Comparison of ENCODE assay signal across 13 mouse cellular contexts in the genomic region with DNA sequence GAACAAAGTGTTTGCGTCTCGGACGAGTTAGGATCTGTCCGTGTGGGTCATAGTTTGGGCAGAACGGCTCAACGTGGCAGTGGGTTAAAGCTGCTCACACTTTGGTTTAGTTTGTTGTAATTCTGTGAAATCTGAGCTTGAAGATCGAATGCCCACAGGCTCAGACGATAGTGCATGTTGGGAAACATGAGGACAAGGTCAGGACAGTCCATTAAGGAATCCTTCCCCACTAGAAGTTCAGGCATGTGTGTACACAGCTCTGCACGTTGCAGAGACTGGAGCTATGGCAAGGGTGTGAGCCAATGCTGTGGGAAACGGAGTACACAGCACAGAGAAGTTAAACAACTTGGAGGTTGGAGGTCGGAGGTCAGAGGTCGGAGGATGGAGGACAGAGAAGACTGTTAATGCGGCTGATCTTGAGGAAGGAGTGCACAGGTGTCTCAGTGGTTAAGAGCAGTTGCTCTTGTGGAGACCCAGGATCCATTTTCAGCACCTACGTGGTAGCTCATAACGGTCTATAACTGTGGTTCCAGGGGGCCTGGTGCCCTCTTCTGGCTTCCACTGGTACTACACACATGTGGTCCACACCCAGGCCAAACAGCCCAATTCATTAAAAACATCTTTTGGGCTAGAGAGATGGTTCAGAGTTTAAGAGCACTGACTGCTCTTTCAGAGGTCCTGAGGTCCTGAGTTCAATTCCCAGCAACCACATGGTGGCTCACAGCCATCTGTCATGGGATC. TPM values are rescaled to one million over a fixed set of nuclear protein-coding genes. Genes with fewer than 3 reads are reported as not detected.
DNase-seq lines count a peak whose midpoint lies in the region; ATAC-seq and TF ChIP-seq lines count a peak whose summit lies in the region.
"Had no signal": no experiment of that assay in that cellular context is flagged by ENCODE, and none has a peak within 500 bp of the region (broad histone marks: within the 10 kb centered on the region; RNA-seq: fewer than 3 reads in every experiment).

No protein-coding gene starts in this region.

- no peaks in the 10 kb centered on the region for H3K27me3 ChIP-seq in liver, postnatal 0 days (ENCODE audit: insufficient read depth, low read length)
- H3K27me3 ChIP-seq in liver, embryonic 11.5 days (replicated peaks; ENCODE audit: control insufficient read depth, insufficient read depth, low read length), result no peaks in the 10 kb centered on the region
- no peaks in the 10 kb centered on the region for H3K27me3 ChIP-seq in limb, embryonic 12.5 days

- peak; percentile 70 for DNase-seq in CD4-positive, CD25-positive, alpha-beta regulatory T cell, adult 2 months (ENCODE audit: low read depth, low spot score)
- DNase-seq in liver, postnatal 0 days, result no peak
- DNase-seq in liver, embryonic 11.5 days (ENCODE audit: low spot score), result no peak
- no peak for DNase-seq in T-cell, adult 2 months (ENCODE audit: low spot score)
- DNase-seq in gastrocnemius, adult 8-10 months (ENCODE audit: low spot score in 2 of 2), result no peak
- DNase-seq: adrenal gland, adult 2 months had no signal

- peaks cover 8% of the 10 kb centered on the region; the same call in 1 of the 2 replicates for H3K4me1 ChIP-seq in liver, postnatal 0 days (ENCODE audit: insufficient read depth)
- peaks cover 12% of the 10 kb centered on the region for H3K4me1 ChIP-seq in liver, embryonic 11.5 days (replicated peaks; ENCODE audit: control insufficient read depth, insufficient read depth, low read length)
- H3K4me1 ChIP-seq in bone marrow, adult 2 months (ENCODE audit: control insufficient read depth, insufficient read depth, low read length), result peaks cover 1% of the 10 kb centered on the region; the same call in 1 of the 2 replicates
- peaks cover 37% of the 10 kb centered on the region for H3K4me1 ChIP-seq in limb, embryonic 12.5 days (replicated peaks)

- TF ChIP-seq EP300 in liver, postnatal 0 days (IDR thresholded peaks at IDR 0.05; ENCODE audit: low read depth), result no peak

- no peak overlapping the region for H3K27ac ChIP-seq in liver, postnatal 0 days (ENCODE audit: low read depth)
- H3K27ac ChIP-seq in liver, embryonic 11.5 days (ENCODE audit: low read depth, low read length), result no peak overlapping the region
- H3K27ac ChIP-seq in bone marrow, adult 2 months (ENCODE audit: control insufficient read depth, insufficient read depth, low read depth, low read length, poor library complexity), result no peak overlapping the region
- H3K27ac ChIP-seq in limb, embryonic 12.5 days, result 0 out of 2 replicates have a peak overlapping the region, but pooled peaks have one; percentile 17
- H3K27ac ChIP-seq: macrophage had no signal

- no peaks in the 10 kb centered on the region for H3K36me3 ChIP-seq in liver, postnatal 0 days (replicated peaks; ENCODE audit: insufficient read depth, low read length)
- no peaks in the 10 kb centered on the region for H3K36me3 ChIP-seq in liver, embryonic 11.5 days (ENCODE audit: control insufficient read depth, insufficient read depth, low read length)
- H3K36me3 ChIP-seq in limb, embryonic 12.5 days, result no peaks in the 10 kb centered on the region

- no peak for TF ChIP-seq POLR2A in bone marrow, adult 2 months (IDR thresholded peaks at IDR 0.05; ENCODE audit: borderline replicate concordance, control insufficient read depth, low read depth, low read length)

- no peak for ATAC-seq in CD4-positive, CD25-positive, alpha-beta regulatory T cell, adult 4 months
- ATAC-seq in liver, postnatal 0 days, result no peak
- no peak for ATAC-seq in liver, embryonic 11.5 days (replicated peaks; ENCODE audit: low FRiP score)
- ATAC-seq in limb, embryonic 12.5 days (ENCODE audit: insufficient number of reproducible peaks, insufficient read depth, low FRiP score, low TSS enrichment, low read depth), result no peak

- H3K9ac ChIP-seq in liver, postnatal 0 days (replicated peaks), result no peak overlapping the region
- no peak overlapping the region for H3K9ac ChIP-seq in liver, embryonic 11.5 days (ENCODE audit: low read depth, low read length)
- H3K9ac ChIP-seq in limb, embryonic 12.5 days (replicated peaks), result no peak overlapping the region

- no peaks in the 10 kb centered on the region for H3K9me3 ChIP-seq in liver, postnatal 0 days (ENCODE audit: low read length)
- no peaks in the 10 kb centered on the region for H3K9me3 ChIP-seq in liver, embryonic 11.5 days (ENCODE audit: control insufficient read depth, low read length)
- peaks cover 6% of the 10 kb centered on the region; the same call in 1 of the 2 replicates for H3K9me3 ChIP-seq in limb, embryonic 12.5 days

- TF ChIP-seq CTCF in liver, postnatal 0 days (IDR thresholded peaks at IDR 0.05; ENCODE audit: low read depth), result peak; percentile 62
- TF ChIP-seq CTCF in bone marrow, adult 2 months (IDR thresholded peaks at IDR 0.05; ENCODE audit: control insufficient read depth, insufficient read depth, low read length), result peak; percentile 51

- no peak overlapping the region for H3K4me2 ChIP-seq in liver, postnatal 0 days (ENCODE audit: low read depth, low read length)
- no peak overlapping the region for H3K4me2 ChIP-seq in liver, embryonic 11.5 days
- H3K4me2 ChIP-seq in limb, embryonic 12.5 days, result no peak overlapping the region

- WGBS in liver, postnatal 0 days (ENCODE audit: insufficient replicate concordance), result 75% methylated on average over 15 of the region's 15 CpGs
- WGBS in liver, embryonic 11.5 days, result 86% methylated on average over 15 of the region's 15 CpGs
- 86% methylated on average over 15 of the region's 15 CpGs for WGBS in bone marrow, adult 2 months
- WGBS in limb, embryonic 12.5 days, result 84% methylated on average over 15 of the region's 15 CpGs

- H3K4me3 ChIP-seq in liver, postnatal 0 days (ENCODE audit: low read depth, low read length), result no peak overlapping the region
- no peak overlapping the region for H3K4me3 ChIP-seq in liver, embryonic 11.5 days (ENCODE audit: low read depth, low read length)
- H3K4me3 ChIP-seq in bone marrow, adult 2 months (replicated peaks; ENCODE audit: control insufficient read depth, low read depth, low read length), result no peak overlapping the region
- no peak overlapping the region for H3K4me3 ChIP-seq in limb, embryonic 12.5 days (replicated peaks)

RNA-seq across cellular contexts. Expression of a gene that starts 21.4 kb away (rescaled TPM):
- polyA plus RNA-seq in CD4-positive, CD25-positive, alpha-beta regulatory T cell, adult 4 months (2017; shearing (Covaris generic)), result under 1 TPM in 1 of 2 experiments, not detected in 1; 0.35 TPM
- 0.25 and 0.31 TPM in 2 replicates for polyA plus RNA-seq in liver, postnatal 0 days (2015; fragmentation: Nextera tagmentation; extraction: Ambion mirVana)
- polyA plus RNA-seq in liver, embryonic 11.5 days (2014; fragmentation: Nextera tagmentation; extraction: Ambion mirVana), result 0.21 TPM in 1 of 2 replicates, not detected in the other
- polyA plus RNA-seq in bone marrow, adult 2 months (2011; ENCODE audit: insufficient read depth, insufficient read length, low replicate concordance, missing spikeins), result not detected in 2 replicates
- 0.65 and 0.73 TPM in 2 replicates for polyA plus RNA-seq in limb, embryonic 12.5 days (2016; fragmentation: Nextera tagmentation; extraction: Ambion mirVana)
- total RNA-seq in gastrocnemius, adult 8-10 months (2022), result not detected
- total RNA-seq: hematopoietic stem cell, adult 5-6 weeks; layer of hippocampus, postnatal 25 days had no signal
- polyA plus RNA-seq: neural tube, embryonic 14.5 days had no signal

RNA-seq across cellular contexts. Expression of a gene that starts 44.3 kb away (rescaled TPM):
- polyA plus RNA-seq in CD4-positive, CD25-positive, alpha-beta regulatory T cell, adult 4 months (2017; shearing (Covaris generic)), result 100 to 1,000 TPM; 277 to 361 TPM
- polyA plus RNA-seq in liver, postnatal 0 days (2015; fragmentation: Nextera tagmentation; extraction: Ambion mirVana), result 1.5 and 1.6 TPM in 2 replicates
- polyA plus RNA-seq in liver, embryonic 11.5 days (2014; fragmentation: Nextera tagmentation; extraction: Ambion mirVana), result 0.36 and 0.58 TPM in 2 replicates
- polyA plus RNA-seq in bone marrow, adult 2 months (2011; ENCODE audit: insufficient read depth, insufficient read length, low replicate concordance, missing spikeins), result 1.5 and 9.7 TPM in 2 replicates
- 0.40 and 0.49 TPM in 2 replicates for polyA plus RNA-seq in limb, embryonic 12.5 days (2016; fragmentation: Nextera tagmentation; extraction: Ambion mirVana)
- not detected for total RNA-seq in gastrocnemius, adult 8-10 months (2022)
- total RNA-seq: layer of hippocampus, postnatal 25 days had no signal
- polyA plus RNA-seq: neural tube, embryonic 14.5 days had no signal

Comparison
In these comparisons a context has a peak if more than half of its experiments do, and no peak if none do; other contexts are left out.
1. RNA of a gene that starts 44.3 kb away (polyA plus RNA-seq): 277 to 361 TPM in CD4-positive, CD25-positive, alpha-beta regulatory T cell, adult 4 months; 1.5 to 9.7 TPM in bone marrow, adult 2 months, 1.5 to 1.6 TPM in liver, postnatal 0 days, 0.40 to 0.49 TPM in limb, embryonic 12.5 days and 0.36 to 0.58 TPM in liver, embryonic 11.5 days; every median in the first group is over 10 times any median in the second.